Mouse (Mus musculus) CH12.LX (cell line): ENCODE results near the gene Arid5a.

Experiments used
- CTCF ChIP-seq, 2 experiments: IDR thresholded peaks in 1 of 2; conservative IDR thresholded peaks in 1 of 2; 2 replicates each; pipeline ENCODE4 v1.5.1; 2011 to 2012; ENCODE audit warnings: low read depth in 2 of 2, low read length in 2 of 2, improper control_type of control experiment in 1 of 2, inconsistent platforms in 1 of 2, mild to moderate bottlenecking in 1 of 2, moderate library complexity in 1 of 2
- JUN ChIP-seq: IDR thresholded peaks from 2 replicates; pipeline ENCODE4 v1.6.1; 2011; ENCODE audit warnings: low read depth, mild to moderate bottlenecking, low read length, improper control_type of control experiment, moderate library complexity; ENCODE audit not compliant: insufficient read depth
- POLR2A ChIP-seq: IDR thresholded peaks from 2 replicates; pipeline ENCODE4 v1.6.1; 2011; ENCODE audit warnings: low read depth, mild to moderate bottlenecking, improper control_type of control experiment, low read length
- RCOR1 ChIP-seq: conservative IDR thresholded peaks from 2 replicates; pipeline ENCODE4 v1.6.1; 2012; ENCODE audit warnings: low read depth, mild to moderate bottlenecking, inconsistent platforms, low read length, improper control_type of control experiment
- TCF12 ChIP-seq: IDR thresholded peaks from 2 replicates; pipeline ENCODE4 v1.6.1; 2014; ENCODE audit warnings: low read depth, mild to moderate bottlenecking, inconsistent platforms, low read length, improper control_type of control experiment

GRCm38 (mm10) chr1:36307495-36308280 lies at the start of gene Arid5a:
- TF ChIP-seq CTCF (conservative IDR thresholded peaks at IDR 0.05 in 1 of 2, IDR thresholded peaks at IDR 0.05 in 1 of 2; ENCODE audit: low read depth in 2 of 2, low read length in 2 of 2) = no peak
- peak; percentile 84 for TF ChIP-seq TCF12
- TF ChIP-seq POLR2A = peak; percentile 100
- TF ChIP-seq RCOR1 = peak; percentile 79
- TF ChIP-seq JUN = no peak
